Mouse (Mus musculus) layer of hippocampus, adult 8-10 months (tissue): ENCODE measurements around the gene Clca2. TPM values are rescaled to one million over a fixed set of nuclear protein-coding genes. Genes with fewer than 3 reads are reported as not detected.

Experiments
- DNase-seq, 2 experiments: peaks; one replicate each; pipeline ENCODE4 v3.0.0; 2022; ENCODE audit warnings: low spot score in 2 of 2
- total RNA-seq, 4 experiments: library from RNA; stranded (reverse); gene quantifications; 2 replicates each; pipeline ENCODE4 v1.2.4; 2022

Gene Clca2
- not detected for total RNA-seq

- no peak for DNase-seq
Observed at GRCm38 (mm10) chr3:145099291-145099690, at the start of gene Clca2. Gene Clca2 (minus strand): TSS chr3:145099443.

GRCm38 (mm10) chr3:145147952-145148351 lies 48.7 kb upstream of the Clca2 start:
- DNase-seq: no peak

- DNase-seq: no peak
Observed at GRCm38 (mm10) chr3:145147483-145147882, 48.2 kb upstream of the Clca2 start.

- no peak for DNase-seq
Observed at GRCm38 (mm10) chr3:145146871-145147270, 47.6 kb upstream of the Clca2 start.

GRCm38 (mm10) chr3:145143856-145144255 lies 44.6 kb upstream of the Clca2 start:
- no peak for DNase-seq

- DNase-seq: no peak
Observed at GRCm38 (mm10) chr3:145142925-145143324, 43.7 kb upstream of the Clca2 start.

- no peak for DNase-seq
Observed at GRCm38 (mm10) chr3:145140236-145140635, 41.0 kb upstream of the Clca2 start.

GRCm38 (mm10) chr3:145131210-145131868 lies 32.1 kb upstream of the Clca2 start:
- DNase-seq: no peak

- DNase-seq: no peak
Observed at GRCm38 (mm10) chr3:145129356-145129755, 30.1 kb upstream of the Clca2 start.

- DNase-seq: no peak
Observed at GRCm38 (mm10) chr3:145126618-145127017, 27.4 kb upstream of the Clca2 start.

GRCm38 (mm10) chr3:145119425-145119824 lies 20.2 kb upstream of the Clca2 start:
- DNase-seq: no peak

GRCm38 (mm10) chr3:145119002-145119358 lies 19.7 kb upstream of the Clca2 start:
- DNase-seq: no peak

- peak; percentile 96 to 98 for DNase-seq
Observed at GRCm38 (mm10) chr3:145118254-145119001, 19.2 kb upstream of the Clca2 start, which contains the start of gene Odf2l. Gene Odf2l (plus strand): TSS chr3:145118588.

- no peak for DNase-seq
Observed at GRCm38 (mm10) chr3:145117637-145118036, 18.4 kb upstream of the Clca2 start.

- DNase-seq: no peak
Observed at GRCm38 (mm10) chr3:145115169-145115568, 15.9 kb upstream of the Clca2 start.

GRCm38 (mm10) chr3:145105773-145106504 lies 6.7 kb upstream of the Clca2 start:
- DNase-seq: no peak

GRCm38 (mm10) chr3:145105076-145105772 lies 6.0 kb upstream of the Clca2 start:
- DNase-seq: no peak

- DNase-seq: no peak
Observed at GRCm38 (mm10) chr3:145103770-145104169, 4.5 kb upstream of the Clca2 start.

GRCm38 (mm10) chr3:145103321-145103720 lies 4.1 kb upstream of the Clca2 start:
- no peak for DNase-seq

- DNase-seq: no peak
Observed at GRCm38 (mm10) chr3:145101891-145102555, 2.8 kb upstream of the Clca2 start.
